Mouse (Mus musculus) hindbrain, embryonic 15.5 days (tissue): ENCODE measurements around the gene Gatad2b. TPM values are rescaled to one million over a fixed set of nuclear protein-coding genes. Genes with fewer than 3 reads are reported as not detected.
A peak's percentile ranks its signal among the peaks of the same experiment; 100 is the strongest.

ENCODE experiments used
- ATAC-seq: fragments of 200-750 bp; cut with Nextera tagmentation; 2 replicates; pipeline ENCODE4 v1.8.0; 2017; ENCODE audit warnings: low read depth, moderate number of reproducible peaks, moderate TSS enrichment; ENCODE audit not compliant: low FRiP score
- H3K27ac ChIP-seq: fragments of 300-500 bp; sonication (generic); replicated peaks from 2 replicates; pipeline ENCODE4 v1.5.1; 2015; ENCODE audit warnings: mild to moderate bottlenecking, inconsistent platforms
- H3K27me3 ChIP-seq: fragments of 300-500 bp; sonication (generic); 2 replicates; pipeline ENCODE4 v1.6.1; 2015; ENCODE audit warnings: control low read depth, inconsistent platforms
- H3K36me3 ChIP-seq: fragments of 300-500 bp; sonication (generic); 2 replicates; pipeline ENCODE4 v1.6.1; 2015; ENCODE audit warnings: control low read depth, inconsistent platforms
- H3K4me1 ChIP-seq: fragments of 300-500 bp; sonication (generic); replicated peaks from 2 replicates; pipeline ENCODE4 v1.6.1; 2015; ENCODE audit warnings: control low read depth, inconsistent platforms
- H3K4me2 ChIP-seq: fragments of 300-500 bp; sonication (generic); 2 replicates; pipeline ENCODE4 v1.6.1; 2015; ENCODE audit warnings: moderate library complexity, mild to moderate bottlenecking, inconsistent platforms
- H3K4me3 ChIP-seq: fragments of 300-500 bp; sonication (generic); 2 replicates; pipeline ENCODE4 v1.5.1; 2015; ENCODE audit warnings: mild to moderate bottlenecking, inconsistent platforms
- H3K9ac ChIP-seq: fragments of 300-500 bp; sonication (generic); 2 replicates; pipeline ENCODE4 v1.6.1; 2015; ENCODE audit warnings: inconsistent platforms
- H3K9me3 ChIP-seq: fragments of 300-500 bp; sonication (generic); 2 replicates; pipeline ENCODE4 v1.6.1; 2016; ENCODE audit warnings: control low read depth, inconsistent platforms
- WGBS: fragments of 180-500 bp; shearing (Covaris S2); methylation state at CpG from one replicate; pipeline ENCODE4 v1.1.7; 2015; 5-methylcytosine and 5-hydroxymethylcytosine counted together
- microRNA-seq: library from miRNA; unstranded; fragments of <30 nt; microRNA quantifications from one replicate; pipeline ENCODE4, GENCODE M21; 2016
- polyA plus RNA-seq: library from polyadenylated mRNA; unstranded; fragments of >200 nt; fragmentation: Nextera tagmentation; extraction: Ambion mirVana; gene quantifications from 2 replicates; pipeline ENCODE4 v1.2.1, GENCODE M21; 2015

Gatad2b gene
- polyA plus RNA-seq, 1 experiment from 2014 or later = 11.1 TPM

GRCm38 (mm10) chr3:90412312-90413010 is 119.5 kb downstream of the Gatad2b start:
- H3K9ac ChIP-seq = no peak overlapping the region
- no peak overlapping the region for H3K4me2 ChIP-seq
- H3K36me3 ChIP-seq = peaks cover 79% of the 10 kb centered on the region
- no peak overlapping the region for H3K4me3 ChIP-seq
- H3K9me3 ChIP-seq = no peaks in the 10 kb centered on the region
- ATAC-seq = peak; percentile 51; the same call in 1 of the 2 replicates
- no peaks in the 10 kb centered on the region for H3K27me3 ChIP-seq
- H3K4me1 ChIP-seq = no peaks in the 10 kb centered on the region
- WGBS = 53% methylated on average over 5 of the region's 5 CpGs
- H3K27ac ChIP-seq = no peak overlapping the region

- peaks cover 75% of the 10 kb centered on the region for H3K36me3 ChIP-seq
- no peaks in the 10 kb centered on the region for H3K4me1 ChIP-seq
- no peak overlapping the region for H3K27ac ChIP-seq
- no peaks in the 10 kb centered on the region for H3K27me3 ChIP-seq
- no peak overlapping the region for H3K9ac ChIP-seq
- 78% methylated on average over 3 of the region's 3 CpGs for WGBS
- no peak overlapping the region for H3K4me3 ChIP-seq
- no peaks in the 10 kb centered on the region for H3K9me3 ChIP-seq
- ATAC-seq = 0 out of 2 replicates have a peak, but pooled peaks have one; percentile 8
- no peak overlapping the region for H3K4me2 ChIP-seq
These were observed 120.0 kb downstream of the Gatad2b start for GRCm38 (mm10) chr3:90413011-90413396.

Small RNA genes within 50 kb of the gene (microRNA-seq; reads per million reads assigned to microRNA genes)
- gene Mir7012 = not detected

Other genes with a start within 250 kb of the Gatad2b start
- gene 4933434E20Rik, start 241.5 kb upstream of the Gatad2b start, polyA plus RNA-seq = 205 and 208 TPM in 2 replicates
- 121 and 130 TPM in 2 replicates for gene Ubap2l, start 240.6 kb upstream of the Gatad2b start, polyA plus RNA-seq
- 342 and 354 TPM in 2 replicates for gene Tpm3, start 220.5 kb upstream of the Gatad2b start, polyA plus RNA-seq
- gene Nup210l, start 189.0 kb upstream of the Gatad2b start, polyA plus RNA-seq = 0.25 and 0.46 TPM in 2 replicates
- 794 and 950 TPM in 2 replicates for gene Rps27, start 79.5 kb upstream of the Gatad2b start, polyA plus RNA-seq
- 27.2 and 28.7 TPM in 2 replicates for gene Rab13, start 79.5 kb upstream of the Gatad2b start, polyA plus RNA-seq
- gene Jtb, start 61.6 kb upstream of the Gatad2b start, polyA plus RNA-seq = 90.2 and 96.2 TPM in 2 replicates
- 2.2 and 3.1 TPM in 2 replicates for gene Creb3l4, start 49.7 kb upstream of the Gatad2b start, polyA plus RNA-seq
- 52.1 and 53.1 TPM in 2 replicates for gene Slc39a1, start 45.0 kb upstream of the Gatad2b start, polyA plus RNA-seq
- 21.9 and 25.6 TPM in 2 replicates for gene Crtc2, start 39.0 kb upstream of the Gatad2b start, polyA plus RNA-seq
- 7.7 and 8.8 TPM in 2 replicates for gene Dennd4b, start 28.0 kb upstream of the Gatad2b start, polyA plus RNA-seq
- gene Slc27a3, start 96.8 kb downstream of the Gatad2b start, polyA plus RNA-seq = 31.4 and 34.1 TPM in 2 replicates
- 34.3 and 35.0 TPM in 2 replicates for gene Ints3, start 140.4 kb downstream of the Gatad2b start, polyA plus RNA-seq
- gene Npr1, start 172.7 kb downstream of the Gatad2b start, polyA plus RNA-seq = 2.4 and 2.8 TPM in 2 replicates
- 231 and 240 TPM in 2 replicates for gene Ilf2, start 182.9 kb downstream of the Gatad2b start, polyA plus RNA-seq
- 90.1 and 93.1 TPM in 2 replicates for gene Snapin, start 197.9 kb downstream of the Gatad2b start, polyA plus RNA-seq
- 173 and 176 TPM in 2 replicates for gene Chtop, start 216.3 kb downstream of the Gatad2b start, polyA plus RNA-seq
- gene S100a1, start 221.2 kb downstream of the Gatad2b start, polyA plus RNA-seq = 19.9 and 23.6 TPM in 2 replicates
- gene S100a13, start 221.3 kb downstream of the Gatad2b start, polyA plus RNA-seq = 11.8 and 13.9 TPM in 2 replicates
- 0.29 TPM in 1 of 2 replicates, not detected in the other for gene S100a14, start 233.7 kb downstream of the Gatad2b start, polyA plus RNA-seq
- gene S100a16, start 244.1 kb downstream of the Gatad2b start, polyA plus RNA-seq = 41.8 and 44.3 TPM in 2 replicates